Mouse (Mus musculus): ENCODE data around the gene Exog. TPM values are rescaled to one million over a fixed set of nuclear protein-coding genes. Genes with fewer than 3 reads are reported as not detected.

Exog gene
- total RNA-seq, 2 experiments from 2014 or later = 2.4 to 2.5 TPM

GRCm38 (mm10) chr9:119497546-119498246, 53.0 kb downstream of the Exog start:
- DNase-seq = peak in 1 of 2 experiments; percentile 45
- intact Hi-C loops (cut with DNase I) = loop anchor here (1.0 kb wide), 1 partner anchor 27 kb away; no protein-coding TSS in a partner anchor

DNA sequence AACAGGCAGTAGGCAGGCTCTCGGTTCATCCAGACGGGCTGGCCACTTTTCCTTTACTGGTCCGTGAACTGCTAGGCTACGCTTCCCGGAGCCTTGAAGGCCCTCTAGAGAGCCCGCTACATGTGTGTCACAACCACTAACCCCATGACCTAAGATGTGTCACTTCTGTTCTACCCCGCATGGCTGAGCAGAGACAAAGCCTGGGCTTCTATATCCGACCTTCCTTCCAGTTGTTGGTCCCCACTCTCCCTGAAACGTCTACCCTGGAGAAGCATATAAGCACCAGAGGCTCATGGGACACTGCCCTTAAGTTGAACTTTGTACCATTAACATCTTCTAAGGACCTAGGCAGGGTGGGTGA, 53.5 kb downstream of the Exog start:
- no peak for DNase-seq
- intact Hi-C loops (cut with DNase I) = no loop called here

DNA sequence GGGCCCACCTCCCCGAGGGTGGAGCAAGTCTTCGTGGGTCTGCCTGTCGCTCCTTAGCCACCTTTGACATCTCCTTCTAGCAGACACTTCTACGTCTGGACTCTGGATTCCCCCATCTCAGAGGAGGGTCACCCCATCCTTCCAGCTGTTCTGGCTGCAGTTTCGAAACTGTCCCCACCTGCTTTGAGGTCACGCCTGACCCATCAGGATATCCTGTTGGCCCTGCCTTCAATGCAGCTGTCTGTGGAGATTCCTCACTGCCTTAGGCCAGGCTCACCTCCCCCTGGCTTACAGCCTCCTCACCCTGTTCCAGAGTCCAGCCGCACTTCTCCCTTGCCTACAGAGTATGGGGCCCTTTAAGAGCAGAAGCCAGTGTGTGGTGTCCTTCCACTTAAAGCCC, 54.1 kb downstream of the Exog start:
- no peak for DNase-seq
- intact Hi-C loops (cut with DNase I) = no loop called here

GRCm38 (mm10) chr9:119503613-119504012, 58.9 kb downstream of the Exog start:
- no peak for DNase-seq
- intact Hi-C loops (cut with DNase I) = no loop called here

DNA sequence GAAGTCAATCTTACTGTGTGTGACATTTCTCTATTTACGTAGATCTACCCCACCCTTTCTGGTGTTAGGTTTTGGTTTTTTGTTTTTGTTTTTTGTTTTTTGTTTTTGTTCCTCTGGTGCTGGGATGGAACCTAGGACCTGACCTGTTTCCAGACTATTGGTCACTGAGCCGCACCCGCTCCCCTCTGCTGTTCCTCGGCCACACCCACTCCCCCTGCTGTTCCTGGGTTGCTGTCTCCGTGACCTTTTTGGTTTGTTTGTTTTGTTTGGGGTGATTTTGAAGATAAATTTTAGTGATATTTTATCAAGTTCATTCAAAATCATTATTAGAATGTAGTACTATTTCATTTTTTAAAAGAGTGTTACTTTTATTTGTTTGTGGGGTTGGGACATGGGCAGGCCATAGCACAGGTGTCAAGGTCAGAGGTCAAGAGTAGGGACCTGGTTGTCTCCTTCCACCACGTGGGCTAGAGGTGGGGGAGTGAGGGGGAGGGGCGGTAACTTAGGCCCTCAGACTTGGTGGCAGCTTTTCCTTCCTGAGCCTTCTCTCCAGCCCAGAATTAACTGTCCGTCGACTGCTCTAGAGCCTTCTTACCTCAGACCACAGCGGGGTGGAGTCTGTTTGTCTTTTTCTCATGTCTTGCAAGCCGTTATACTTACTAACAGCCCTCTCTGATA, 60.4 kb downstream of the Exog start:
- intact Hi-C loops (cut with DNase I) = no loop called here
- DNase-seq = no peak

DNA sequence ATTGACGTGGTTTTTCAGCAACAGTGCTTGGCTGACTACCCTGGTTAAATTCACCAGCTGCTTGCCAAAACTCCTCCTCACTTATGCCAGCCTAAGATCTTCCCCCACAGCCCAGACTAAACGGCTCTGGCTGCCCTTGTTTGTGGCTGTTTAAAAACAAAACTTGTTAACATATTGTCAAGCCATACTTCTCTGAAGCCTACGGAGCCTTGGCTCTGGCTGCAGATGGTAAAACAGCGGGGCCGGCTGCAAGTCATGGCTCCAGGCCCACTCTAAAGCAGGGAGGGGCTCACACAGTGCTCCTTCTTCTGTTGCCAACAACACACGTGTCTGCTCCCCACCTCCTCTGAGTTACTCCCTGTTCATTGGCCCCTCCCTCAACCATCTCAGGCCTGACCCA, 66.2 kb downstream of the Exog start:
- intact Hi-C loops (cut with DNase I) = no loop called here
- DNase-seq = no peak

GRCm38 (mm10) chr9:119512993-119513392, 68.2 kb downstream of the Exog start:
- intact Hi-C loops (cut with DNase I) = no loop called here
- DNase-seq = no peak

DNA sequence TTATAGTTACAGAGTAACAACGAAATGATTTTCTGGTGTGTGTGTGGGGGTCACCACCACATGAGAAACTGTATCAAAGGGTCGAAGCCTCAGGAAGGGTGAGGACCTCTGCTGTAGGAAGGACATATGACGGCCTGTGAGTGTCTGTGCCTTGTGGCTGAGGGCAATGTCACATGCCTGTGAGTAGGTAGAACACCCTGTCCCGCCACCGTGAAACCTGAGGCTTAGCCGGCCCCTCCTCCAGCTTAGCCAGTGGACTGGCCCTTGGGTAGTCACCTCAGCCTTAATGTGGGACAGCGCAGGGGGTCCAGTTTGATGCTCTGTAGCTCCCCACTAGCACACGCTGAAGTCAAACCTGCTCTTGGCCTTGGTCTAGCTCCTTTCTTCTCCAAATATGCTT, 69.1 kb downstream of the Exog start:
- DNase-seq = no peak
- intact Hi-C loops (cut with DNase I) = loop anchor here (2.0 kb wide), 1 partner anchor 41 kb away; no protein-coding TSS in a partner anchor

DNA sequence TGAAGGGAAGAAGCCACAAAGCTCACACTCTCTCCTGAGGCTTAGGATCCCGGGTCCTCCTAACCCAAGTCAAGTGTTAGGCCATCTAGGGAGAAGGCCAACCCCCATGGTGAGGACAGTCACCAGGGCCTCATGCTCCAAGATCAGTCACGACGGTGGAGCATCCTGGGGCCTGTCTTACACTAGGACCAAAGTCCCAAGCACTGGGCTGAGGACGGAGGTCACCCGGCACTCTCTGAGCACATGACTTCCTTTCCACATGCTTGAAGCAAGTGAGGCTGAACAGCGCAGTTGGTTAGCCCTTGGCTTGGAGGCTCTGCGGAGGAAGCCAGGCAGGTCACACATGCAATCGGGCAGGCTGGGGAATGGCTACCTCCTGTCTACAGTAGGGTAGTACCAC, 70.2 kb downstream of the Exog start:
- DNase-seq = no peak
- intact Hi-C loops (cut with DNase I) = loop anchor here (2.0 kb wide), 1 partner anchor 42 kb away; no protein-coding TSS in a partner anchor

Other genes with a start within 250 kb of the Exog start
- not detected for gene Slc22a13, start 235.8 kb upstream of the Exog start, total RNA-seq (2021)
- gene Oxsr1, start 122.5 kb upstream of the Exog start, total RNA-seq (2021) = 10 to 100 TPM; 49.3 to 49.5 TPM
- gene Acaa1a, start 105.3 kb upstream of the Exog start, total RNA-seq (2021) = 10 to 100 TPM; 80.3 to 85.7 TPM
- 10 to 100 TPM; 14.8 to 15.5 TPM for gene Myd88, start 103.5 kb upstream of the Exog start, total RNA-seq (2021)
- under 1 TPM; 0.22 TPM for gene Xylb, start 87.6 kb upstream of the Exog start, total RNA-seq (2021)
- under 1 TPM in 1 of 2 experiments, not detected in 1; 0.19 TPM for gene Slc22a14, start 79.4 kb upstream of the Exog start, total RNA-seq (2021)
- 1 to 10 TPM; 5.7 to 7.6 TPM for gene Acvr2b, start 42.8 kb upstream of the Exog start, total RNA-seq (2021)
- gene Scn5a, start 134.1 kb downstream of the Exog start, total RNA-seq (2021) = 100 to 1,000 TPM; 127 to 161 TPM